Mouse (Mus musculus): ENCODE results near the gene 6430628N08Rik.

The 6430628N08Rik gene

GRCm38 (mm10) chr4:115885846-115886245 lies 4.6 kb upstream of the 6430628N08Rik start:
- in situ Hi-C loops (cut with MboI, MseI) = no loop called here

- in situ Hi-C loops (cut with MboI, MseI) = no loop called here
These were observed 3.6 kb upstream of the 6430628N08Rik start for GRCm38 (mm10) chr4:115886875-115887274.

- in situ Hi-C loops (cut with MboI, MseI) = no loop called here
These were observed 399 bp upstream of the 6430628N08Rik start for GRCm38 (mm10) chr4:115890066-115890465.

GRCm38 (mm10) chr4:115894281-115894680 lies 3.8 kb downstream of the 6430628N08Rik start:
- in situ Hi-C loops (cut with MboI, MseI) = no loop called here

GRCm38 (mm10) chr4:115897901-115898631 lies 7.6 kb downstream of the 6430628N08Rik start:
- in situ Hi-C loops (cut with MboI, MseI) = no loop called here

- in situ Hi-C loops (cut with MboI, MseI) = loop anchor here (5.0 to 10.0 kb wide), 2 partner anchors 52 to 79 kb away; no protein-coding TSS in a partner anchor
These were observed 12.4 kb downstream of the 6430628N08Rik start for GRCm38 (mm10) chr4:115902816-115903215.

- in situ Hi-C loops (cut with MboI, MseI) = loop anchor here (5.0 to 10.0 kb wide), 2 partner anchors 50 to 78 kb away; no protein-coding TSS in a partner anchor
These were observed 13.9 kb downstream of the 6430628N08Rik start for GRCm38 (mm10) chr4:115904375-115904774.

- in situ Hi-C loops (cut with MboI, MseI) = loop anchor here (10.0 kb wide), 1 partner anchor 49 kb away; no protein-coding TSS in a partner anchor
These were observed 15.2 kb downstream of the 6430628N08Rik start for GRCm38 (mm10) chr4:115905701-115906100.

GRCm38 (mm10) chr4:115906791-115907190 lies 16.3 kb downstream of the 6430628N08Rik start:
- in situ Hi-C loops (cut with MboI, MseI) = loop anchor here (10.0 kb wide), 1 partner anchor 48 kb away; no protein-coding TSS in a partner anchor

GRCm38 (mm10) chr4:115907994-115908393 lies 17.5 kb downstream of the 6430628N08Rik start:
- in situ Hi-C loops (cut with MboI, MseI) = loop anchor here (10.0 kb wide), 1 partner anchor 47 kb away; no protein-coding TSS in a partner anchor

GRCm38 (mm10) chr4:115908641-115909040 lies 18.2 kb downstream of the 6430628N08Rik start:
- in situ Hi-C loops (cut with MboI, MseI) = loop anchor here (10.0 kb wide), 1 partner anchor 46 kb away; no protein-coding TSS in a partner anchor

GRCm38 (mm10) chr4:115911586-115911985 lies 21.1 kb downstream of the 6430628N08Rik start:
- in situ Hi-C loops (cut with MboI, MseI) = no loop called here

- in situ Hi-C loops (cut with MboI, MseI) = no loop called here
These were observed 29.4 kb downstream of the 6430628N08Rik start for GRCm38 (mm10) chr4:115919911-115920310.

- in situ Hi-C loops (cut with MboI, MseI) = no loop called here
These were observed 32.2 kb downstream of the 6430628N08Rik start for GRCm38 (mm10) chr4:115922688-115923087.

- in situ Hi-C loops (cut with MboI, MseI) = no loop called here
These were observed 32.9 kb downstream of the 6430628N08Rik start for GRCm38 (mm10) chr4:115923262-115923880.

- in situ Hi-C loops (cut with MboI, MseI) = no loop called here
These were observed 37.2 kb downstream of the 6430628N08Rik start for GRCm38 (mm10) chr4:115927637-115928036.

GRCm38 (mm10) chr4:115931556-115932088 lies 41.2 kb downstream of the 6430628N08Rik start:
- in situ Hi-C loops (cut with MboI, MseI) = no loop called here

- in situ Hi-C loops (cut with MboI, MseI) = no loop called here
These were observed 45.5 kb downstream of the 6430628N08Rik start for GRCm38 (mm10) chr4:115935835-115936581.

- in situ Hi-C loops (cut with MboI, MseI) = no loop called here
These were observed 46.2 kb downstream of the 6430628N08Rik start for GRCm38 (mm10) chr4:115936646-115937045.

GRCm38 (mm10) chr4:115937061-115937976 lies 46.9 kb downstream of the 6430628N08Rik start:
- in situ Hi-C loops (cut with MboI, MseI) = no loop called here

Data from regulatory T cell (primary cell).